Mouse (Mus musculus) intestine, embryonic 16.5 days (tissue): ENCODE measurements around the gene Apba1. TPM values are rescaled to one million over a fixed set of nuclear protein-coding genes. Genes with fewer than 3 reads are reported as not detected.

Experiments
- ATAC-seq: fragments of 200-750 bp; cut with Nextera tagmentation; 2 replicates; pipeline ENCODE4 v1.8.0; 2017; ENCODE audit warnings: moderate TSS enrichment, moderate library complexity
- H3K27ac ChIP-seq: fragments of 300-500 bp; sonication (generic); 2 replicates; pipeline ENCODE4 v1.5.1; 2014; ENCODE audit warnings: mild to moderate bottlenecking, low read length
- H3K27me3 ChIP-seq: fragments of 300-500 bp; sonication (generic); replicated peaks from 2 replicates; pipeline ENCODE4 v1.6.1; 2014; ENCODE audit warnings: low read length, control low read depth, mixed read lengths; ENCODE audit not compliant: control insufficient read depth, insufficient read depth
- H3K36me3 ChIP-seq: fragments of 300-500 bp; sonication (generic); 2 replicates; pipeline ENCODE4 v1.6.1; 2014; ENCODE audit warnings: low read length, control low read depth; ENCODE audit not compliant: control insufficient read depth, insufficient read depth
- H3K4me1 ChIP-seq: fragments of 300-500 bp; sonication (generic); 2 replicates; pipeline ENCODE4 v1.6.1; 2014; ENCODE audit warnings: low read length, control low read depth, mixed read lengths; ENCODE audit not compliant: control insufficient read depth, insufficient read depth
- H3K4me2 ChIP-seq: fragments of 300-500 bp; sonication (generic); 2 replicates; pipeline ENCODE4 v1.6.1; 2014; ENCODE audit warnings: low read depth, low read length, control low read depth
- H3K4me3 ChIP-seq: fragments of 300-500 bp; sonication (generic); 2 replicates; pipeline ENCODE4 v1.5.1; 2014; ENCODE audit warnings: mild to moderate bottlenecking, low read length
- H3K9ac ChIP-seq: fragments of 300-500 bp; sonication (generic); 2 replicates; pipeline ENCODE4 v1.6.1; 2014; ENCODE audit warnings: low read depth, low read length
- H3K9me3 ChIP-seq: fragments of 300-500 bp; sonication (generic); 2 replicates; pipeline ENCODE4 v1.6.1; 2016; ENCODE audit warnings: low read length, control low read depth; ENCODE audit not compliant: control insufficient read depth
- WGBS: fragments of 180-500 bp; shearing (Covaris S2); extraction: QIAGEN DNeasy Blood & Tissue Kit; methylation state at CpG from one replicate; pipeline ENCODE4 v1.1.7; 2014; 5-methylcytosine and 5-hydroxymethylcytosine counted together
- polyA plus RNA-seq: library from polyadenylated mRNA; unstranded; fragments of >200 nt; fragmentation: Nextera tagmentation; extraction: Ambion mirVana; gene quantifications from 2 replicates; pipeline ENCODE4 v1.2.1, GENCODE M21; 2015

The Apba1 gene
- polyA plus RNA-seq, 1 experiment from 2014 or later = 0.38 TPM

GRCm38 (mm10) chr19:23794491-23794890 lies 35.8 kb downstream of the Apba1 start:
- Histone ChIP-seq H3K27me3 (no peaks in the 10 kb centered on the region), H3K9me3 (no peaks in the 10 kb centered on the region), H3K4me3 (no peak overlapping the region), H3K36me3 (no peaks in the 10 kb centered on the region), H3K4me2 (no peak overlapping the region), H3K27ac (no peak overlapping the region), H3K9ac (no peak overlapping the region), H3K4me1 (no peaks in the 10 kb centered on the region)
- no peak for ATAC-seq
- 77% methylated on average over 3 of the region's 3 CpGs for WGBS

GRCm38 (mm10) chr19:23795156-23795555 lies 36.5 kb downstream of the Apba1 start:
- H3K36me3 ChIP-seq = no peaks in the 10 kb centered on the region
- no peaks in the 10 kb centered on the region for H3K4me1 ChIP-seq
- ATAC-seq = no peak
- WGBS = 83% methylated on average over 4 of the region's 4 CpGs
- H3K9me3 ChIP-seq = no peaks in the 10 kb centered on the region
- no peaks in the 10 kb centered on the region for H3K27me3 ChIP-seq
- no peak overlapping the region for H3K9ac ChIP-seq
- no peak overlapping the region for H3K4me2 ChIP-seq
- H3K4me3 ChIP-seq = no peak overlapping the region
- no peak overlapping the region for H3K27ac ChIP-seq

GRCm38 (mm10) chr19:23801174-23801573 lies 42.5 kb downstream of the Apba1 start:
- Histone ChIP-seq H3K4me3 (no peak overlapping the region), H3K9ac (no peak overlapping the region), H3K27me3 (no peaks in the 10 kb centered on the region), H3K27ac (no peak overlapping the region), H3K36me3 (no peaks in the 10 kb centered on the region), H3K9me3 (no peaks in the 10 kb centered on the region), H3K4me2 (no peak overlapping the region), H3K4me1 (no peaks in the 10 kb centered on the region)
- no peak for ATAC-seq
- 55% methylated on average over 1 of the region's 1 CpGs for WGBS

- H3K27ac ChIP-seq = no peak overlapping the region
- no peak for ATAC-seq
Observed at GRCm38 (mm10) chr19:23803221-23803870, 44.7 kb downstream of the Apba1 start.

GRCm38 (mm10) chr19:23806796-23807195 lies 48.1 kb downstream of the Apba1 start:
- WGBS = 50% methylated on average over 6 of the region's 6 CpGs
- H3K9ac ChIP-seq = no peak overlapping the region
- no peaks in the 10 kb centered on the region for H3K36me3 ChIP-seq
- no peak overlapping the region for H3K4me2 ChIP-seq
- no peak for ATAC-seq
- no peak overlapping the region for H3K27ac ChIP-seq
- H3K4me3 ChIP-seq = no peak overlapping the region
- H3K4me1 ChIP-seq = no peaks in the 10 kb centered on the region
- H3K9me3 ChIP-seq = no peaks in the 10 kb centered on the region
- H3K27me3 ChIP-seq = no peaks in the 10 kb centered on the region

More at GRCm38 (mm10) chr19:23803221-23803870, 44.7 kb downstream of the Apba1 start:
- whole genome bisulfite sequencing = 69% methylated on average over 4 of the region's 4 CpGs
- no peaks in the 10 kb centered on the region for H3K9me3 ChIP-seq
- no peak overlapping the region for H3K4me3 ChIP-seq
- H3K4me2 ChIP-seq = no peak overlapping the region
- H3K4me1 ChIP-seq = no peaks in the 10 kb centered on the region
- no peaks in the 10 kb centered on the region for H3K36me3 ChIP-seq
- no peak overlapping the region for H3K9ac ChIP-seq
- H3K27me3 ChIP-seq = no peaks in the 10 kb centered on the region

GRCm38 (mm10) chr19:23807371-23807770 lies 48.7 kb downstream of the Apba1 start:
- Histone ChIP-seq H3K27me3 (no peaks in the 10 kb centered on the region), H3K4me3 (no peak overlapping the region), H3K36me3 (no peaks in the 10 kb centered on the region), H3K9me3 (no peaks in the 10 kb centered on the region), H3K27ac (no peak overlapping the region), H3K4me2 (no peak overlapping the region), H3K9ac (no peak overlapping the region), H3K4me1 (no peaks in the 10 kb centered on the region)
- WGBS = 72% methylated on average over 8 of the region's 8 CpGs
- no peak for ATAC-seq

GRCm38 (mm10) chr19:23809236-23809635 lies 50.5 kb downstream of the Apba1 start:
- Histone ChIP-seq H3K36me3 (no peaks in the 10 kb centered on the region), H3K4me1 (no peaks in the 10 kb centered on the region), H3K9me3 (no peaks in the 10 kb centered on the region), H3K4me3 (no peak overlapping the region), H3K27me3 (no peaks in the 10 kb centered on the region), H3K4me2 (no peak overlapping the region), H3K9ac (no peak overlapping the region), H3K27ac (no peak overlapping the region)
- WGBS = 78% methylated on average over 1 of the region's 1 CpGs
- no peak for ATAC-seq

- WGBS = 79% methylated on average over 5 of the region's 5 CpGs
- Histone ChIP-seq H3K4me3 (no peak overlapping the region), H3K4me1 (no peaks in the 10 kb centered on the region), H3K9ac (no peak overlapping the region), H3K9me3 (no peaks in the 10 kb centered on the region), H3K27ac (no peak overlapping the region), H3K36me3 (no peaks in the 10 kb centered on the region), H3K4me2 (no peak overlapping the region), H3K27me3 (no peaks in the 10 kb centered on the region)
- no peak for ATAC-seq
Observed at GRCm38 (mm10) chr19:23810512-23810911, 51.8 kb downstream of the Apba1 start.

- ATAC-seq = no peak
- Histone ChIP-seq H3K4me3 (no peak overlapping the region), H3K27ac (no peak overlapping the region), H3K9ac (no peak overlapping the region), H3K36me3 (no peaks in the 10 kb centered on the region), H3K9me3 (no peaks in the 10 kb centered on the region), H3K27me3 (no peaks in the 10 kb centered on the region), H3K4me2 (no peak overlapping the region), H3K4me1 (no peaks in the 10 kb centered on the region)
- 80% methylated on average over 5 of the region's 5 CpGs for WGBS
Observed at GRCm38 (mm10) chr19:23810976-23811375, 52.3 kb downstream of the Apba1 start.

- WGBS = 77% methylated on average over 13 of the region's 13 CpGs
- ATAC-seq = no peak
Observed at GRCm38 (mm10) chr19:23816762-23817161, 58.1 kb downstream of the Apba1 start.

More at GRCm38 (mm10) chr19:23816762-23817161, 58.1 kb downstream of the Apba1 start:
- Histone ChIP-seq H3K4me2 (no peak overlapping the region), H3K36me3 (no peaks in the 10 kb centered on the region), H3K9me3 (no peaks in the 10 kb centered on the region), H3K27ac (no peak overlapping the region), H3K9ac (no peak overlapping the region), H3K4me3 (no peak overlapping the region), H3K27me3 (no peaks in the 10 kb centered on the region), H3K4me1 (no peaks in the 10 kb centered on the region)
